Mouse (Mus musculus): ENCODE results near the gene Plch2. TPM values are rescaled to one million over a fixed set of nuclear protein-coding genes. Genes with fewer than 3 reads are reported as not detected.

Gene Plch2
- polyA plus RNA-seq, 1 experiment from 2014 or later, result 4.6 TPM

- 75% methylated on average over 5 of the region's 5 CpGs for WGBS
- Histone ChIP-seq H3K9ac (replicated peaks; ENCODE audit: low read depth) (no peak overlapping the region), H3K4me3 (ENCODE audit: low read depth, low read length) (no peak overlapping the region), H3K27me3 (replicated peaks; ENCODE audit: insufficient read depth, low read length) (no peaks in the 10 kb centered on the region), H3K9me3 (ENCODE audit: low read length) (no peaks in the 10 kb centered on the region), H3K4me2 (replicated peaks; ENCODE audit: low read depth, low read length) (no peak overlapping the region), H3K36me3 (ENCODE audit: insufficient read depth, low read length) (peaks cover 5% of the 10 kb centered on the region; the same call in 1 of the 2 replicates), H3K27ac (ENCODE audit: low read length) (no peak overlapping the region), H3K4me1 (ENCODE audit: insufficient read depth, low read depth, low read length) (no peaks in the 10 kb centered on the region)
- no peak for DNase-seq (ENCODE audit: low spot score)
- ATAC-seq, result no peak
- no peak for TF ChIP-seq EP300 (IDR thresholded peaks at IDR 0.05)
- no peak for TF ChIP-seq CTCF (IDR thresholded peaks at IDR 0.05)
These were observed 71.3 kb downstream of the Plch2 start for GRCm38 (mm10) chr4:154985151-154985777.

GRCm38 (mm10) chr4:154983767-154984166 lies 72.8 kb downstream of the Plch2 start:
- Histone ChIP-seq H3K27ac (ENCODE audit: low read length) (no peak overlapping the region), H3K9ac (replicated peaks; ENCODE audit: low read depth) (no peak overlapping the region), H3K4me2 (replicated peaks; ENCODE audit: low read depth, low read length) (no peak overlapping the region), H3K4me3 (ENCODE audit: low read depth, low read length) (no peak overlapping the region), H3K9me3 (ENCODE audit: low read length) (no peaks in the 10 kb centered on the region), H3K27me3 (replicated peaks; ENCODE audit: insufficient read depth, low read length) (no peaks in the 10 kb centered on the region), H3K4me1 (ENCODE audit: insufficient read depth, low read depth, low read length) (no peaks in the 10 kb centered on the region), H3K36me3 (ENCODE audit: insufficient read depth, low read length) (peaks cover 17% of the 10 kb centered on the region; the same call in 1 of the 2 replicates)
- ATAC-seq (no peak), DNase-seq (ENCODE audit: low spot score) (no peak)
- 50% methylated on average over 24 of the region's 24 CpGs for WGBS
- TF ChIP-seq EP300 (IDR thresholded peaks at IDR 0.05) (no peak), CTCF (IDR thresholded peaks at IDR 0.05) (no peak)

GRCm38 (mm10) chr4:154982247-154983120 lies 74.1 kb downstream of the Plch2 start:
- ATAC-seq, result no peak
- peak; percentile 22 for DNase-seq (ENCODE audit: low spot score)
- no peaks in the 10 kb centered on the region for H3K27me3 ChIP-seq (replicated peaks; ENCODE audit: insufficient read depth, low read length)

GRCm38 (mm10) chr4:154981530-154981929 lies 75.1 kb downstream of the Plch2 start:
- no peak overlapping the region for H3K9ac ChIP-seq (replicated peaks; ENCODE audit: low read depth)
- H3K4me3 ChIP-seq (ENCODE audit: low read depth, low read length), result no peak overlapping the region
- no peak overlapping the region for H3K4me2 ChIP-seq (replicated peaks; ENCODE audit: low read depth, low read length)
- H3K27me3 ChIP-seq (replicated peaks; ENCODE audit: insufficient read depth, low read length), result no peaks in the 10 kb centered on the region
- H3K4me1 ChIP-seq (ENCODE audit: insufficient read depth, low read depth, low read length), result no peaks in the 10 kb centered on the region
- H3K9me3 ChIP-seq (ENCODE audit: low read length), result no peaks in the 10 kb centered on the region
- H3K27ac ChIP-seq (ENCODE audit: low read length), result no peak overlapping the region
- DNase-seq (ENCODE audit: low spot score), result peak; percentile 76
- 41% methylated on average over 7 of the region's 7 CpGs for WGBS
- H3K36me3 ChIP-seq (ENCODE audit: insufficient read depth, low read length), result peaks cover 32% of the 10 kb centered on the region
- TF ChIP-seq EP300 (IDR thresholded peaks at IDR 0.05) (no peak), CTCF (IDR thresholded peaks at IDR 0.05) (peak; percentile 80)
- peak; percentile 63 for ATAC-seq

More at GRCm38 (mm10) chr4:154982247-154983120, 74.1 kb downstream of the Plch2 start:
- Histone ChIP-seq H3K27ac (ENCODE audit: low read length) (no peak overlapping the region), H3K9ac (replicated peaks; ENCODE audit: low read depth) (no peak overlapping the region), H3K36me3 (ENCODE audit: insufficient read depth, low read length) (peaks cover 29% of the 10 kb centered on the region; the same call in 1 of the 2 replicates), H3K4me1 (ENCODE audit: insufficient read depth, low read depth, low read length) (no peaks in the 10 kb centered on the region), H3K4me2 (replicated peaks; ENCODE audit: low read depth, low read length) (no peak overlapping the region), H3K9me3 (ENCODE audit: low read length) (no peaks in the 10 kb centered on the region), H3K4me3 (ENCODE audit: low read depth, low read length) (no peak overlapping the region)
- 65% methylated on average over 19 of the region's 19 CpGs for WGBS
- TF ChIP-seq CTCF (IDR thresholded peaks at IDR 0.05), result no peak
- no peak for TF ChIP-seq EP300 (IDR thresholded peaks at IDR 0.05)

- no peak overlapping the region for H3K27ac ChIP-seq (ENCODE audit: low read length)
- H3K9ac ChIP-seq (replicated peaks; ENCODE audit: low read depth), result no peak overlapping the region
- ATAC-seq (peak; percentile 85), DNase-seq (ENCODE audit: low spot score) (peak; percentile 86)
- H3K4me3 ChIP-seq (ENCODE audit: low read depth, low read length), result no peak overlapping the region
- H3K4me2 ChIP-seq (replicated peaks; ENCODE audit: low read depth, low read length), result no peak overlapping the region
- H3K36me3 ChIP-seq (ENCODE audit: insufficient read depth, low read length), result peaks cover 37% of the 10 kb centered on the region
- no peaks in the 10 kb centered on the region for H3K9me3 ChIP-seq (ENCODE audit: low read length)
- TF ChIP-seq CTCF (IDR thresholded peaks at IDR 0.05), result no peak
- TF ChIP-seq EP300 (IDR thresholded peaks at IDR 0.05), result no peak
- no peaks in the 10 kb centered on the region for H3K4me1 ChIP-seq (ENCODE audit: insufficient read depth, low read depth, low read length)
- 61% methylated on average over 6 of the region's 6 CpGs for WGBS
- no peaks in the 10 kb centered on the region for H3K27me3 ChIP-seq (replicated peaks; ENCODE audit: insufficient read depth, low read length)
These were observed 75.5 kb downstream of the Plch2 start for GRCm38 (mm10) chr4:154981076-154981475.

GRCm38 (mm10) chr4:154980110-154980509 lies 76.5 kb downstream of the Plch2 start:
- no peaks in the 10 kb centered on the region for H3K4me1 ChIP-seq (ENCODE audit: insufficient read depth, low read depth, low read length)
- no peak overlapping the region for H3K9ac ChIP-seq (replicated peaks; ENCODE audit: low read depth)
- H3K4me3 ChIP-seq (ENCODE audit: low read depth, low read length), result no peak overlapping the region
- DNase-seq (ENCODE audit: low spot score), result no peak
- no peak for TF ChIP-seq EP300 (IDR thresholded peaks at IDR 0.05)
- peak; percentile 66 for TF ChIP-seq CTCF (IDR thresholded peaks at IDR 0.05)
- no peaks in the 10 kb centered on the region for H3K27me3 ChIP-seq (replicated peaks; ENCODE audit: insufficient read depth, low read length)
- H3K27ac ChIP-seq (ENCODE audit: low read length), result no peak overlapping the region
- WGBS, result 88% methylated on average over 4 of the region's 4 CpGs
- no peaks in the 10 kb centered on the region for H3K9me3 ChIP-seq (ENCODE audit: low read length)
- H3K4me2 ChIP-seq (replicated peaks; ENCODE audit: low read depth, low read length), result no peak overlapping the region
- no peak for ATAC-seq
- H3K36me3 ChIP-seq (ENCODE audit: insufficient read depth, low read length), result peaks cover 46% of the 10 kb centered on the region

Data from lung, postnatal 0 days (tissue).